Mouse (Mus musculus): ENCODE data around the gene Als2cl.

Gene Als2cl

DNA sequence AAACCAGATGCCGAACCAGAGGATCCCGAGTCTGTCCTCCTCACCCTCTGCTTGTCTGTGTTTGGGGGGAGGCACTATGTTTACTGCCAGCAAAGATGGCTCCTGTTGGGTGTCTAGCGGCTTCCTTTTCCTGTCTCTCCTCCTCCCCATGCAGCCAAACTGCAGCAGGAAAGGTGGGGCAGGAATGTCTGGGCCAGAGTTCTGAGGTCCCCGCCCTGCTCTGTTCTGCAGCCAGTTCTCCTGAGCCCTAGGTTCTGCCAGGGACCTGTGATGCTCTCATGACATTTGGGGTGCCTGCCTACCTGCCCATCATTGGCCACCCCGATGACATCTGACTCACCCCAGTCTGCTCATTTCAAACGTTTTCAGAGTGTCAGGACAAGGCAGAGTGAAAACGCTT is 2.3 kb downstream of the Als2cl start:
- DNase-seq, result no peak

DNA sequence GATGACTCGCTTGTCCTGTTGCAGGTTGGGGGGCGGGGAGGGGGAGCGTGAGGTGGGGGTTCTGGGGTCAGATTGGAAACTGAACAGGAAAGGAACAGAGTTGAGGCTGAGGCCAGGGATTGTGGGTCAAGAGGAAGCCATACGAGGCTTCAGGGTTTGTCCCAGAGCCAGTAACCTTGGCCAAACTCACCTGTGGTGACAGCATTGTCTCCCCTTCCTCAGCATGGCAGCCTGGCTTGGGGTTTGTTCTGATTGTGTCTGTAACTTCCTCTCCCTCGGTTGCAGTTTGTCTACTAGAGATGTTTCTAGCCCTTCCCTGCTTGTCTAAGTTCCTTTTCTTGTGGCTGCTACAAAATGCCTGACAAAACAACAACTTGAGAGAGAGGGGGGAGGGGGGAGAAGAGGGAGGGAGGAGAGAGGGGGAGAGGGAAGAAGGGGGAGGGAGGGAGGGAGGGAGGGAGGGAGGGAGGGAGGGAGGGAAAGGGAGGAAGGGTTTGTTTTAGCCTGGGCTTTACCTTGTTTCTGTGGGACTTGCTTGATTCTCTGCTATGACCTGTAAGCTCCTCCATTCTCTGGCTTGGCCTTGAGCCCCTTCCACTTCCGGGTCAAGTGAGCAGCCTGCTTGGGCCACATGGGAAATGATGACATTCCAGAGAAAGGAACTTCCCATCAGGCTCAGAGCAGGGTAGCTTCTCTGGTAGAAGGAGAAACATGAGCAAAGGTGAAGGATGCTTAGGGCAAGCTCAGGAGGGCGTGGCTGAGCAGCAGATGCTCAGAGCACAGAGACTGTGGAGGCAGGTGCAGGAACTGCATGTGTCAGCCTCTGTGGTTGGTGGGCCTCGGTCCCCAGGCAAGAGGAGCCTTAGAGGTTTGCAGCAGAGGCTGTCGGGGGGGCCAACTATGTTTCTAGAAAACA is 8.0 kb downstream of the Als2cl start:
- DNase-seq, result peak; percentile 69 to 85

DNA sequence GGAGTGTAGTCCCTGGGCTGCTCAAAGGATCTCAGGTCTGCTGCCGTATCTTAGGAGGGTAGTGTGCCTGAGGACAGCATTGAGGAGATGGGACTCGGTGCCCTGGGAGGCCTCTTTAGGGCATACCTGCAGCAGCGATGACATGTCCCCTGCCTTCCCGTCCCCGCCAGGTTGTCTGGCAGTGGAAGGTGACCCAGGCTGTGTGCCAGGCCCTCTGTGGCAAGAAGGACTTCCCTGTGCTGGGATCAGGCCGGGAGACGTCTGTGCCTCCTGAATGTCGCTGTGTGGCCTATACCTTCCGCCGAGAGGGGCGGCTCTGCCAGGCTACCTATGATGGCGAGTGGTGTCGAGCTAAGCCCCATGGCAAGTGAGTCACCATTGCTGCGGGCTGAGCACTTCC is 9.3 kb downstream of the Als2cl start:
- peak in 1 of 2 experiments; percentile 32 for DNase-seq

DNA sequence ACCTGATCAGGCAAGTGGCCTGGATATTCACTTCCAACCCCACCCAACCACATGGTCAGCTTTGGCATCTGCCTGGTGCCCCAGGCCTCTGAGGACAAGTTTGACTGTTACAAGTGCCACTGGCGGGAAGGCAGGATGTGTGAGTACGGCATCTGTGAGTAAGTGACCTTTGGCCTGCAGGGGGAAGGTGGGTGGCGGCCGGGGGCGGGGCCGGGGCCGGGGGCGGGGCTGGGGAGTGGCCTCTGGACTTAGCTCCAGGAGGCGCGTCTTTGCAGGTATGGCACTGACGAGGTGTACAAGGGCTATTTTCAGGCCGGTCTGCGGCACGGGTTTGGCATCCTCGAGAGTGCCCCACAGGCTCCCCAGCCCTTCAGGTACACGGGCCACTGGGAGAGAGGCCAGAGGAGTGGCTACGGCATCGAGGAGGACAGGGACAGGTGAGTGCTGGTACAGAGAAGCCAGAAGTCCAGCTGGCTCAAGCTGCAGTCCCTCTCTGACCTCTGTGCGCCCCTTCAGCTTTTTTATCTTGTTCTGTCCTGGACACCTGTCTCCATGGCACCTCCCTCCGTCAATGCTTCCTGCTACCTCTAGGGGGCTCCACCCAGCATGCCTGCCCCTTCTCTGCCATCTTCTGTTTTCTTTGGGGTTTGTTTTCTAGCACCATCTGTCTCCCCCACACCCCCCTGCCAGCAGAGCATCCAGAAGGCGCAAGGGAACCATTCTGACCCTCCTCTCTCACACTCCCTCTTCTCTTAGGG is 10.5 kb downstream of the Als2cl start:
- peak; percentile 3 to 36 for DNase-seq

GRCm38 (mm10) chr9:110891077-110891828 is 11.6 kb downstream of the Als2cl start:
- DNase-seq, result peak in 1 of 2 experiments; percentile 54

DNA sequence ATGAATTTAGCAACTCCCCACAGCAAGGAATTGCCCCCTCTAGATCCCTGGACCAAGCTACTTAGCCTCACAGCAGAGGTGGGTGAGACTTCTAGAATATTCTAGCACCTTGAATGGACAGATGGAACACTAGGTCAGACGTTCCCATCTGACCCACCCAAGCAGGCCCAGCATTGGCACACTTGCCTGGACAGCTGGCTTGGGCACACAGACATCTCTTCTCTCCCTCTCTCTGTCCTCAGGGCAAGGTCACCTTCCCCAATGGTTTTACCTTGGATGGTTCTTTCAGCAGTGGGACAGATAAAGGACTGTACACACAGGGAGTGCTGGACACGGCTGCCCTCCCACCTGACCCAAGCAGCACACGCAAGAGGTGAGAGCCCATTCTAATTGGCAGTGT is 12.9 kb downstream of the Als2cl start:
- no peak for DNase-seq

- peak in 1 of 2 experiments; percentile 51 for DNase-seq
These were observed 13.8 kb downstream of the Als2cl start for GRCm38 (mm10) chr9:110893429-110893828.

- peak; percentile 87 to 88 for DNase-seq
These were observed 15.8 kb downstream of the Als2cl start for GRCm38 (mm10) chr9:110895507-110895906.

DNA sequence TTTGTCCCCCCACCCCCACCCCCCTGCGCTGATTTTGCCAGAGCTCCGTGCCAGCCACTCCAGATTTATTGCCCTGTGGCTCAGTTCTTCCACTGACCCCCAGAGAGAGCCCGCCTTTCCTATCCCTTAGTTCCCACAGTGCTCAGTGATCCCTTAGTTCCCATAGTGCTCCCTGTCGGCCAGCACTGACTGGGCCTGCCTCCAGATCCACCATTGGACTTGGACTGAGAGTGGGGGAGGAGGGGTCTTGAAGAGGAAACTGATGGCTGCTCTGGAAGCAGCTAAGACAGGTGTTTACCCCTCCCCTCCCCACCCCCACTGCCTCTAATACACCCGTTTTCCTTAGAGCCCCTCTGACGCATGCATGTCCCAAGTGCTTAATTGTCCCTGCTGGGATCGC is 16.3 kb downstream of the Als2cl start:
- DNase-seq, result peak in 1 of 2 experiments; percentile 59

DNA sequence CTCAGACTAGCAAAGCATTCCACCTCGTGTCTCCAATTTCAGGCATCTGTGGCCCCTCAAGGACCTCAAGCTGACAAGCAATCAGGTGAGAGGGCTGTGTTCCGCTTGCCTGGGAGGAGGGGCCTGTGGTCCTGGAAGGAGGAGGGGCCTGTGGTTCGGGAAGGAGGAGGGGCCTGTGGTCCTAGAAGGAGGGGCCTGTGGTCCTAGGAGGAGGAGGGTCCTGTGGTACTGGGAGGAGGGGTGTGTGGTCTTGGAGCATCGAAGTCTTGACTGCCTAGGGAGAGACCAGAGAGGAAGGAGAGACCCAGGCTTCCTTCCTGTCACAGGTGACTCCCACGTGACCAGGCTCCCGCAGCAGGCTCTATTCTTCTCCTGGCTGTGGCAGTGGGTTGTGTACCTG is 16.9 kb downstream of the Als2cl start:
- peak; percentile 94 to 96 for DNase-seq

DNA sequence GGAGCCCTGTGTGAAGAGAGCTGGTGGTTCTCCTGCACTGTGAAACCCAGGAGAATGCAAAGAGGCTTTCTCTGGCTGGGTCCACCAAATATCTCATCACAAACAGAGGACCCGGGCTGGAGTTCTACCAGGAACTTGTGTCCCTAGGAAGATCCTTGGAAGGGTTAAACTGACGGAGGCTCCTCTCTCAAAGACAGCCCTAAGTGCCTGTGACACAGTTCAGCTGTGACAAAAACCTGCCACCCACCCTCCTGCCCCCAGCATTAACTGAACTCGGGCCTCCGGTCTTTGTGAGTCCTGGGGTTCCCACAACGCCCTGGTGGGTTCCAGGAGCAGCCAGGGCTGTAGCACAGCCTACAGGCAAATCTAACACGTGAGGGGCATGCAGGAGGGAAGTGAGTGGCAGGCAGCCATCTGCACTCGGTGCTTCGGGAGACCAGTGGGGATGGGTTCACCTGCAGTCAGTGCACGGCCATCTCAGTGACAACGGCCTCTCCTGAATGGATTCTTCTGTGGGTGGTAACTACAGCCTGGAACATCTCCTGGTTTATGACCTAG is 19.9 kb downstream of the Als2cl start:
- peak in 1 of 2 experiments; percentile 59 for DNase-seq

DNA sequence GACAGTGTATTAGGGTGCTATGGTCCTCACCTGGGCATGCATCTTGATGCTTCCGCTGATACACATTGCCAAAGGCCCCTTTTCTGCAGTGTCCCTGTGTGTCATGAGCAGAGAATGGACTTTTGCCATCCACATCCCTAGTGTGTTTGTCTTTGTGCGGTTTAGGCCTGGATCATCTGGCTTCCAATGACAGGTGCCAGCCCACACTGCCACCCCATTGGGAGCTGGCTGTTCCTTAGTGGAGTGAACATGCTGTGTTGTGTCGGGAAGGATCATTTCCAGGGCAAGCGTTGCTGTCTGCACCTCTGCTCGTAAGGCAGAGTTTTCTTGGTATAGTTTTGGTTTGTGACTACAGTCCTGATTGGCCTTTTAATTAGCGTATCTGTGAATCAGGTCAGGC is 21.5 kb downstream of the Als2cl start:
- peak in 1 of 2 experiments; percentile 6 for DNase-seq

DNA sequence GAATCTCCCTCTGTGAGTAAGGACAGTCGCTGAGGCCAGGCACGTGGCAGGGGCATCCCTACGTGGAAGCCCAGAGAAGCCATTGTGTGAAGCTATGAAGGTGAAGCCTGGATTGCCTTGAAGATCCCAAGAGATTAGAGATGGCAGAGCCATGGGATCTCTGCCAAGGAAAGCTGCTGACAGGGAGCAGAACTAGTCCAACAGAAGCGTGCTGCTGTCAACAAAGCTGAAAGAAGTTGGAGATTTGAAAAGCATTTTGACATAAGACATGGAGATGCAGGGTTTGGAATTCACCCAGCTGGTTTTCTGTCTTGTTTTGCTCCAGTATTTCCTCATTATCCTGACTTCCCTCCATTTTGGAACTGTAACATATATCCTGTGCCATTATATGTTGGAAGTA is 22.6 kb downstream of the Als2cl start:
- DNase-seq, result no peak

- DNase-seq, result peak; percentile 63 to 66
These were observed 27.6 kb downstream of the Als2cl start for GRCm38 (mm10) chr9:110907201-110907837.

DNA sequence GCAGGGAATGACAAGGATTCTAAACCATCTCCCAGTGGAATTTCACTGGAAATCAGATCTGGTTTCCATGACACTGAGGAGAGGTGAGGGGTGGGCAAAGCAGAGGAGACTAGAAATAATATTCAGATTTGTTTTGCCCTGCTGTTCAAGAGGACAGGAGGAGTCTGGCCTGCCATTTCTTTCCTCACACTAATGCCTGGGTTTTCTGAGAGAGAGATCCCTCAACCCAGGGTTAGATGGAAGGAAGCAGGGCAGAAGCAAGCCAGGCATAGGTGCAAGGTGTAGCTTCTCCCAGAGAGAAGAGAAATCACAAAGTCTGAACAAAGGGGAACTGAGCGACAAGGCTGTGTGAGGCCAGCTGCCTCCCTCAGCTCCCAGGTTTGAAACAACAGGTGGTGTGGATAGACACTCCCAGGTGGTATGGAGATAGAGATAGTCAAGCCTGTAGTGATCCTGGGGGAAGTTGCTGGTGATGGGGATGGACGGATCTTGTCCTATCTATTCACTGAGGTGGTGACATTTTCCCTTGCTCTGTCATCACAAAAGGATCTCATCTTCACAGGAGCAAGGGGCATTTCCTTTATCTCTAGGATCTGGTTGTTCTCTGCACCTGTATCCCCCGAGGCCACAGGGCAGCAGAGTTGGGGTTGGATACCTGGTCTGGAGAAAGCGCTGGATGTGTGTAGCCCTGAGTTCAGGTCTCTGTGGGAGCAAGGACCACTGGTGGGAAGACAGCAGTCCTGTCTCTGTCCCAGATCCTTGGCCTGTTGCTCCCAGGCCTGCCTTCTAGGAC is 28.4 kb downstream of the Als2cl start:
- peak; percentile 61 to 67 for DNase-seq

DNA sequence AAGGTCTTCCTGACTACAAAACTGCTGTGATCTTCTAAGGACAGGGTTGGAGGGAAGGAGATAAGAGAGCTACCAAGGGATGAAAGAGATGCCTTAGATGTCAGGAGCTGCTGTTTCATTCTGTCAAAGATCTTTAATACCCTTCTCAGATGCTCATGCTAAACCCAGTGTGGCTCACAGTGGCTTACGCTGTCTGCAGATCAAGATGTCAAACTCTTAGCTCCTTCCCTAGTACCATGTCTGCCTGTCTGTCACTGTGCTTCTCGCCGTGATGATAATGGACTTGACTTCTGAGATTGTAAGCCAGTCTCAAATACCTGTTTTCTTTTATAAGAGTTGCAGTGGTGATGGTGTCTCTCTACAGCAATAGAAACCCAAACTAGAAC is 29.0 kb downstream of the Als2cl start:
- peak in 1 of 2 experiments; percentile 40 for DNase-seq

DNA sequence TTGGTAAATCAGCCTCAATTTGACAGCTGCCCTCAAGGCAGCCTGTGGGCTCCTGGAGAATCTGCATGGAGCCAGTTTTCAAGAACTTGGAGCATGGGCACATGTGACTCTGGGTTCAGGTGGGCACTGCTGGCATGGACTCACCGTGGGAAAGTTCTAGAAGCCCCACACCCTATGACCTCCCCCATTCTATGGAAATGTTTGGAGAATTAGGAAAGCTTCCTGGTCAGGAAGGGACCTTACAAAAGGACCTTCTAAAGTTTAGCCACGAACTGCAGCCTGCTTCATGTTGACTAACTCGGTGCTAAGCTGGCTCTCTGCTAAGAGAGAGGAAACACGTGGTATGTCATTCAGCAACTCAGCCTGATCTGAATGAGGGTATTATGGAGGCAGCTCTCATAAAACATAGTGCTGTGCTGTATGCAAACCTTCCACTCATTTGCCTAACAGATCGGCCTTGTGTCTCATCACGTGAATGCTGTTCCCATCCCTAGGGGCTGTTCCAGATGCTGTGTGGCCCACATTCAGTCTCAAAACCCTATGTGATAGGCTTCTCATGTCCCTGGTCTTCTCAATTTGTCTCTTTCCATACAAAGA is 29.8 kb downstream of the Als2cl start:
- DNase-seq, result peak; percentile 45 to 52

GRCm38 (mm10) chr9:110914631-110915236 is 35.1 kb downstream of the Als2cl start:
- peak; percentile 11 to 49 for DNase-seq

GRCm38 (mm10) chr9:110915466-110915865 is 35.8 kb downstream of the Als2cl start:
- peak; percentile 54 to 63 for DNase-seq

DNA sequence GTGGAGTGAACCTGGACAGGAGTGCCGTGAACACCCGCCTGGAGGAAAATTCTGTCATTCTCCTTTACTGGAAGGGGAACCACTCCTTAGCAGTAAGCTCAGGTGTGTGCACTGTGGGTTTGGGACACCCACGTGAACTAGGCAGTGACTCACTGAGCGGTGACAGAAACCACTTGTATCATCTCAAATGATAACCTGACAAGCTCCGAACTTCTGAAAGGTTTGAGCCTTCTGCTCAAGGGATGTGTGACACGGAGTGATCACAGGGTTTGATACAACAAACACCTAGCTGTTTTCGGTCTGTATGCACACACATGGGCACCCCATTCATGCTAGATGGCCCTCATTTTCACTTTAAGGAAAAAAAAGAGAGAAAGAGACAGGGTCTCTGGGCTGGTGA is 37.1 kb downstream of the Als2cl start, which contains the start of gene Fam240a:
Gene Fam240a, minus strand, starts transcription at position 76 of the 400 bp plus-strand sequence.
- no peak for DNase-seq

All from thymus, postnatal 36 days (tissue).